Mouse (Mus musculus): ENCODE data around the gene Myo16.

- TF ChIP-seq CTCF (IDR thresholded peaks at IDR 0.05; ENCODE audit: borderline replicate concordance, insufficient read depth, low read length): no peak
- TF ChIP-seq POLR2A (IDR thresholded peaks at IDR 0.05; ENCODE audit: low read depth, low read length): no peak
These were observed 316.6 kb downstream of the Myo16 start for GRCm38 (mm10) chr8:10470280-10470679.
